Mouse (Mus musculus) MN1 (cell line): Measurements from ENCODE around the gene Vezt.

Experiments used
- DNase-seq: peaks from one replicate; pipeline ENCODE4 v3.0.0-alpha.2; 2016; ENCODE audit warnings: low spot score

Vezt gene

DNA sequence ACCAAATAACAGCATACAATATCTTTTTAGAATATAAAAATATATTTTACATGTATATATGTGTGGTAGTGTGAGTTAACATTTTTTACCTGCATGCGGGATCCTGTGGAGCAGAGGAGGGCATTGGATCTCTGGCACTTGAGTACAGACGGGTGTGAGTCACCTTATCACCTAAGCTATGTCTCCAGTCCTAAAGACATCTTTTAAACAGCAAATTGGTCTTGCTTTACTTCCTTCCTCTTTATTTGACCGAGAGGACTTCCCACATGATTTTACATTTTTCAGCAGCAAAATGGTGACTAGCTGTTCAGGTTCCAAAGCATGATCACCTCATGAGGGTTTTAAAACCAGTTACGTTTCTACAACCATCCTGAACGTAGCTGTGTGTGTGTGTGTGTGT is 124.3 kb downstream of the Vezt start:
- no peak for DNase-seq

DNA sequence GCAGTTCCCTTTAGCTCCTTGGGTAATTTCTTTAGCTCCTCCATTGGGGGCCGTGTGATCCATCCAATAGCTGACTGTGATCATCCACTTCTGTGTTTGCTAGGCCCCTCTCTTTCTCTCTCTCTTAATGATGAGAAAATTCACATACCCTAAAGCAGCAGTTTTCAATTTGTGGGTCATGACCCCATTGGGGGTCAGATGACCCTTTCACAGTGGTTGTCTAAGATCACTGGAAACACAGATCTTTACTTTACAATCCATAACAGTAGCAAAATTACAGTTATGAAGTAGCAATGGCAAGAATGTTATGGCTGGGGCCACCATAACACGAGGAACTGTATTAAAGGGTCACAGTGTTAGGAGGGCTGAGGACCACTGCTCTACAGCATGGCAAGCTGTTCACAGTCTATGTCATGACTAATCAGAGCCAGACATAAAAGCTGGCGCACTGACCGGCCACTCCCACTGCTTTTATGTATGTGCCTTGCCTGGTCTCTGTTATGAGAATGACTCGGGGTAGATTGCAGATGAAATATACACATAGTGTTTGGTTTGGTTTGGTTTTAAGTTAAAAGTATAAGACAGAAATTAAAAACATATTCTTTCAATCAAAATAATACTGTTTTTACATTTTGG is 125.7 kb downstream of the Vezt start:
- DNase-seq = no peak

DNA sequence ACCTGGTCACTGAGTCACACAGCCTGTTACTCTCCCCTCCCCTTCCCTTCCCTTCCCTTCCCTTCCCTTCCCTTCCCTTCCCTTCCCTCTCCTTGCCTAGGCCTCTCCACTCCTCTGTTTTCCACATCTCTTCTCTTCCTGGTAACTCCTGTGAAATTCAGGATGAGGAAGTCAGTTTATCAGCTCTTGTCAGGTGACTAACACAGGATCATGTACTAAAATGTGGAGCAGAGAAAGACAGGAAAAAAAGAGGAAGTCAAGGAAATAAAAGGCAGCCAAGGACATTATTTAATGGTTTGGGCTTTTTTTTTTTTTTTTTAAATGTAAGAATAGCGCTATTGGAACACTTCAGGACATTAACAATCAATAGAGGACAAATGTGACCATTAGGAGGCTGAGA is 126.6 kb downstream of the Vezt start:
- DNase-seq = no peak

DNA sequence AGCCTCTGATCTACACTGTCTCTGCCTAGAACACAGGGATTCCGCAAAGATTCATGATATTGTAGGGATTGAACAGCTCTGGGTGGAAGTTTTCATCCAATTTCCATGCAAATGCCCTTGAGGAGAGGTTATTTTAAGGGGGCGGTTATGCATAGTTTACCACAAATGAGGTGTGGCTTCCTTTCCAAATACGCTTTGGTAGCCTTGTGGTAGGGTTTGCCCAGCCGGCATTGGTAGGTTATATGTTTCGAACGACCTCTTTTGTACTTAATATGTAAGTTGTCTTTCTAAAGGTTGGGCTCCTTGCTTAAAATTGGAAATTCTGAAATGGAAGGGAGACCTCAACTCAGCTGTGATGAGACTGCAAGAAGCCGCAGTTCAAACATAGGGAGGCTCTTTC is 127.1 kb downstream of the Vezt start:
- DNase-seq = no peak

DNA sequence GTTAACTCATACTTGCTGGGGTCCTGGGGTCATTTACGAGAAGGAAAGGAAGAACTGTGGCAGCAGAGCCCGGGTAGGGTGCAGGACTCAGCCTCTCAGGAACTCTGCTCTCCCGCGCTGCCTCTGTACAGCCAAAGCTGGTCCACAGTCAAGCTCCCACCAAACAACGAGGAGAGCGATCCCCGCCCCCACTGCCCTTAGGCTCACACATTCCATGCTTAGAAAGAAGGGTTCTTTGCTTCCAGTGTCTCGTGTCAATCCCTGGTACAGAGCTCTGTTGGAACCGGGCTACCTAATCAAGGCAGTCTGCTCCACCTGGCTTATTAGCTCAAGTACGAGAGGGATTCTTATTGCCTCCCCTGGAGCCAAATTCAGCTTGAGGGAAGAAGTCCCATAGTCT is 128.2 kb downstream of the Vezt start:
- no peak for DNase-seq

DNA sequence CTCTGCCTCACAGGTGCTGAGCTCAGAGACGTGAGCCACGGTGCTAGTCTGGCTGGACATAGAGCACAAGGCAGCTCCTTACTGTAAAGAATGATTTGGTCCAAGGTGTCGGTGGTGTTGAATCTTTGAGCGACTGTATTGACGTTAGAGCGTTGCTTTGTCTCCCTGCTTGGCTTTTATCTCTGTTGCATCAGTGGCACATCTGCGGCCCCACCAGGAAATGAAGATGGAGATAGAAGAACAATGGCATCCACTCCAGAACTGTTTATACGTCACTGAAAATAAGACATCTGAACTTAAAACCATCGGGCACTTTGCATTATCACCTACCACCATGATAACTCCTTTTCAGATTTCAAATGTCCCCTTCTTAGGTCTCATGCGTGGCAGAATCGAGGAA is 135.7 kb downstream of the Vezt start:
- DNase-seq = no peak

DNA sequence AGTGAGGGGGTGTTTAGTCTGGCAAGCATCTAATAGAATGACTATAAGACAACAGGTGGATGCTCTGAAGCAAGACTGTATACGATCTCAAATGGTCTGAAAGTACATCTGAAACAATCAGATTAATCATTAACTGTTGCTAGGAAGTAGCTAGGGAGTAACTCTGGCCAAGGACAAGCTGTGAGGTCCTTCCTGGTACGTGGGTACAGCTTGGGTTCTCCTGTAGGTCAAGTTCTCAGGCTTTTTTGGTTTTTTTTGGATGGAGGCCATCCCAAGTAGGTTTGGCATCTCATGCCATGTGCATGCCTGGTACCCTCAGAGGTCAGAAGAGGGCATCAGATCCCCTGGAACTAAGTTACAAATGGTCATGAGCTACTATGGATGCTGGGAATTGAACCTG is 136.3 kb downstream of the Vezt start:
- DNase-seq = no peak

DNA sequence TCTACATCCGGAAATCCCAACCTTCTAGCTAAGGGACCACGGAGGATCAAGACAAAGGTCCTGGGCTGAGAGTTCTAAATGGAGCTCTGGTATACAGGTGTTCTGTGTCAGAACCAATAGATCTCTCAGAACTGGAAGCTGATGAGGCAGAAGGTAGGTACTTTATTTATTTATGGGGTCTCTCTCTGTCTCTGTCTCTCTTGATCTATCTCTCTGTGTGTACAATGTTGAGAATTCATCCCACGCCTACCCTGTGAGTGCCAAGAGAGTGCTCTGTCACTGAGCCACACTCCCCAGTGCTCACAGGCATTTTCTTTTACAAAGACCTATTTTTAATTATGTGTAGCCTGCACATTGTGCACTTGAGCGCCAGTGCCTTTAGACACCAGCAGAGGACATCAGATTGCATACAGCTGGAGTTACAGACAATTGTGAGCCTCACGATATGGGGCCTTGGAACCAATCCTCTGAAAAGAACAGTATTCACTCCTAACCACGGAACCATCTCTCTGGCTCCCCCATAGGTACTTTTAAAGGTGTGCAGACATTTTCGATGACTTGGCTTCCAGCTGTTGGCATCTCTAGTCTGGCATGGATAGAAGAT is 138.5 kb downstream of the Vezt start, which contains the start of gene Metap2:
Gene Metap2 (minus strand): TSS at position 51 of the 604 bp plus-strand sequence.
- no peak for DNase-seq

DNA sequence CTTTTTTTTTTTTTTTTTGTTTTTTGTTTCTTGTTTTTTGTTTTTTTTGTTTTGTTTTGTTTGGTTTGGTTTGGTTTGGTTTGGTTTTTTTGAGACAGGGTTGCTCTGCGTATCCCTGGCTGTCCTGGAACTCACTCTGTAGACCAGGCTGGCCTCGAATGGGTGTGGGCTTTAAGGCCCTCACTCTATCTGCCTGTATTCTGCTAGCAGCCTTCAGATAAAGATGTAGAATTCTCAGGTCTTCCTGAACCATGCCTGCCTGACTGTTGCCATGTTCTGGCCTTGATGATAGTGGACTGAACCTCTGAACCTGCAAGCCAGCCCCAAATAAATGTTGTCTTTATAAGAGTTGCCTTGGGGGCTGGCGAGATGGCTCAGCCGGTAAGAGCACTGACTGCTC is 143.1 kb downstream of the Vezt start:
- no peak for DNase-seq

DNA sequence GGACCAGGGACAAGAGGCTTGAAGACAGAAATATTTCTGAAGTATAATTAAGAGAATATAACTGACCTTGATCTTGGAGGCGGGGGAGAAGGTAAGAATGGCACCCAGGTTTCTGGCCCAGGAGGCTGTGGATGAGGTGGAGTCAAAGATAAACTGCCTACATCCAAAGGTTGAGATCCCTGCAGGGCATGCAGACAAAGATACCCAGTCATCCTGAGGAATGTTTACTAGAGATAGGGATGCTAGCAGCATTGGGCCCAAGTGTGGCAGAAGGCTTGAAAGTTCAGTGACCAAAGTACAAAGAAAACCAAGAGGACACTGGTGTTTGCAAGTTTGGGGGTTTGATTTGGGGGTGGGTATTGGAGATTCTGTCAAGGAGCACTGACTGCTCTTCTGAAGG is 144.6 kb downstream of the Vezt start:
- DNase-seq = no peak

DNA sequence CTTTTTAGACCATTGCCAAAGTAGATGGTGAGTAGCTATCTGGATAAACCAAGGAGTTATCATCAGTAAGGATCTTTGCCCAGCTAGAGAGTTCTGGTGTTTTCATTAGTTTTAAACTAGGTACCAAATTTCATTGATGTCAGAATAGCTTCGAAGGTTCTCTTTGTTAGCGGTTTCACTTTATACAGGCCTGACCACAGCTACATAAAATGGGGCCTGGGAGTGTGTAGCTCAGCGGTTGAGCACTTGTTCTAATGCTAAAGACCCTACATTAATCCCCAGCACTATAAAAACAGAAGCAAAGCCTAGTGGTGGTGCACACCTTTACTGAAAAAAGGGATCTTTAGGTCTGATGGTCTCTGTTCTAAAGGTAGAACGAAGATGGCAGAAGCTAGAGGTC is 145.1 kb downstream of the Vezt start:
- DNase-seq = peak; percentile 25

DNA sequence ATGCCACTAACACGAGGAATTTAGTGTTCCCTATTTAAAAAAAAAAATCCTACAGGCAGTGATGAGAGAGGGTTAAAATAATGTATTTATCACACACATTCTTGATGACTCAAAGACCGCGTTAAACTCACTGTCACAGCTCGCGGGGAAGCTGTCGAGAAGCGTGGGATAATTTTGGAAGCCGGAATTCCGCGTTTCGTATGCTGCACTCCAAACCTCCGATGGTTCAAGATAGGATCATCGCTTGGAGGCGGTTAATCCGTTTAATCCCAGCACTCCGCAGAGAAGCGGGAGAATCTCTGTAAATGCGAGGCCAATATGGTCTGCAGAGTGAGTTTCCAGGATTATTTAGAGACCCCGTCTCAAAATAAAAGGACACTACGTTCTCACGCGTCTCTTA is 145.6 kb downstream of the Vezt start:
- DNase-seq = peak; percentile 78

DNA sequence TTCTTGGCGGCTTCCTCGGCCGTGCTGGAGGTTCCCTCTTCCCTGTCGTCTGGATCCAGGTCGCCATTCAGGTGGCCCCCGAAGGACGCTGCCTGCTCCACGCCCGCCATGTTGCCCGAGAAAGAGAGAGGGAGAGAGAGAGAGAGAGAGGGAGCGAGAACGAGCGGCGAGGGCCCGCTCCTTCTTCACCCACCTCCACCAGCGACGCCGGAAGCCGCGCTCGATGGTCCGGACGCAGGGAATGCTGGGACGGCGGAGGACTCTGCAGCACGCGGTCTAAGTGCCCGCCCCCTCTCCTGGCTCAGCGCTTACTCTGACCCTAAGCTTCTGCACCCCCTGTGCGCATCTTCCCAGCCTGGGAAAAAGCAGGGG is 146.1 kb downstream of the Vezt start:
- DNase-seq = peak; percentile 95
